In genomic region chr5:132201077-132201645, GRCm38 (mm10) we compare ENCODE assay signal across 8 mouse cellular contexts.
A peak's percentile ranks its signal among the peaks of the same experiment; 100 is the strongest.
DNase-seq lines count a peak whose midpoint lies in the region; ATAC-seq lines count a peak whose summit lies in the region.

No protein-coding gene starts in this region.

- no peak overlapping the region for H3K9ac ChIP-seq in hindbrain, embryonic 11.5 days (ENCODE audit: low read depth, low read length)
- no peak overlapping the region for H3K9ac ChIP-seq in kidney, embryonic 15.5 days
- H3K9ac ChIP-seq in liver, embryonic 11.5 days (ENCODE audit: low read depth, low read length) = no peak overlapping the region

- DNase-seq in hindbrain, embryonic 10.5 days (ENCODE audit: low spot score) = no peak
- DNase-seq in hindbrain, embryonic 11.5 days (ENCODE audit: low spot score) = no peak
- DNase-seq in MN1 (ENCODE audit: low spot score) = peak; percentile 59
- DNase-seq in cerebellum, adult 9-10 months = peak; percentile 34
- no peak for DNase-seq in retina, embryonic 14.5 days (ENCODE audit: low spot score)
- DNase-seq in c-Kit-positive CD71-positive TER-119-positive erythroid progenitor cells, embryonic 14.5 days (ENCODE audit: low spot score) = no peak
- no peak for DNase-seq in liver, embryonic 11.5 days (ENCODE audit: low spot score)

- no peak overlapping the region for H3K4me3 ChIP-seq in hindbrain, embryonic 10.5 days
- no peak overlapping the region for H3K4me3 ChIP-seq in hindbrain, embryonic 11.5 days (ENCODE audit: low read depth, low read length)
- no peak overlapping the region for H3K4me3 ChIP-seq in kidney, embryonic 15.5 days (replicated peaks)
- H3K4me3 ChIP-seq in liver, embryonic 11.5 days (ENCODE audit: low read depth, low read length) = no peak overlapping the region

- no peak for ATAC-seq in hindbrain, embryonic 11.5 days (ENCODE audit: low FRiP score)
- ATAC-seq in kidney, embryonic 15.5 days (replicated peaks; ENCODE audit: low FRiP score) = peak; percentile 43; the same call in 1 of the 2 replicates
- ATAC-seq in liver, embryonic 11.5 days (replicated peaks; ENCODE audit: low FRiP score) = no peak

- 0 out of 2 replicates have a peak, but pooled peaks cover 4% of the 10 kb centered on the region for H3K4me1 ChIP-seq in hindbrain, embryonic 10.5 days (replicated peaks)
- no peaks in the 10 kb centered on the region for H3K4me1 ChIP-seq in hindbrain, embryonic 11.5 days (replicated peaks; ENCODE audit: control insufficient read depth, insufficient read depth, low read length)
- H3K4me1 ChIP-seq in kidney, embryonic 15.5 days = peaks cover 24% of the 10 kb centered on the region
- 0 out of 2 replicates have a peak, but pooled peaks cover 4% of the 10 kb centered on the region for H3K4me1 ChIP-seq in liver, embryonic 11.5 days (replicated peaks; ENCODE audit: control insufficient read depth, insufficient read depth, low read length)

- H3K4me2 ChIP-seq in hindbrain, embryonic 11.5 days (replicated peaks; ENCODE audit: low read depth, low read length) = no peak overlapping the region
- H3K4me2 ChIP-seq in kidney, embryonic 15.5 days = no peak overlapping the region
- H3K4me2 ChIP-seq in liver, embryonic 11.5 days = no peak overlapping the region

- no peaks in the 10 kb centered on the region for H3K36me3 ChIP-seq in hindbrain, embryonic 10.5 days
- no peaks in the 10 kb centered on the region for H3K36me3 ChIP-seq in hindbrain, embryonic 11.5 days (ENCODE audit: control insufficient read depth, insufficient read depth, low read length)
- no peaks in the 10 kb centered on the region for H3K36me3 ChIP-seq in kidney, embryonic 15.5 days
- H3K36me3 ChIP-seq in liver, embryonic 11.5 days (ENCODE audit: control insufficient read depth, insufficient read depth, low read length) = no peaks in the 10 kb centered on the region

- no peaks in the 10 kb centered on the region for H3K9me3 ChIP-seq in hindbrain, embryonic 10.5 days
- no peaks in the 10 kb centered on the region for H3K9me3 ChIP-seq in hindbrain, embryonic 11.5 days (ENCODE audit: control insufficient read depth, low read length)
- no peaks in the 10 kb centered on the region for H3K9me3 ChIP-seq in kidney, embryonic 15.5 days (replicated peaks)
- H3K9me3 ChIP-seq in liver, embryonic 11.5 days (ENCODE audit: control insufficient read depth, low read length) = no peaks in the 10 kb centered on the region

- H3K27me3 ChIP-seq in hindbrain, embryonic 10.5 days (ENCODE audit: insufficient read depth, poor library complexity, severe bottlenecking) = no peaks in the 10 kb centered on the region
- H3K27me3 ChIP-seq in hindbrain, embryonic 11.5 days (ENCODE audit: control insufficient read depth, insufficient read depth, low read length) = no peaks in the 10 kb centered on the region
- H3K27me3 ChIP-seq in kidney, embryonic 15.5 days = no peaks in the 10 kb centered on the region
- no peaks in the 10 kb centered on the region for H3K27me3 ChIP-seq in liver, embryonic 11.5 days (replicated peaks; ENCODE audit: control insufficient read depth, insufficient read depth, low read length)

- WGBS in hindbrain, embryonic 10.5 days = 80% methylated on average over 4 of the region's 4 CpGs
- WGBS in hindbrain, embryonic 11.5 days = 69% methylated on average over 4 of the region's 4 CpGs
- 25% methylated on average over 4 of the region's 4 CpGs for WGBS in kidney, embryonic 15.5 days
- WGBS in liver, embryonic 11.5 days = 39% methylated on average over 4 of the region's 4 CpGs

- peak overlapping the region; percentile 45; the same call in 1 of the 2 replicates for H3K27ac ChIP-seq in hindbrain, embryonic 10.5 days
- H3K27ac ChIP-seq in hindbrain, embryonic 11.5 days (ENCODE audit: low read depth, low read length) = no peak overlapping the region
- peak overlapping the region; percentile 58 for H3K27ac ChIP-seq in kidney, embryonic 15.5 days
- H3K27ac ChIP-seq in liver, embryonic 11.5 days (ENCODE audit: low read depth, low read length) = no peak overlapping the region

Comparison
In these comparisons a context has a peak if more than half of its experiments do, and no peak if none do; other contexts are left out.
1. H3K27ac ChIP-seq: peak in hindbrain, embryonic 10.5 days (single experiment) and kidney, embryonic 15.5 days (single experiment); none in hindbrain, embryonic 11.5 days (single experiment) and liver, embryonic 11.5 days (single experiment).
2. DNase-seq: peak in MN1 (single experiment) and cerebellum, adult 9-10 months (single experiment); none in hindbrain, embryonic 10.5 days (single experiment), hindbrain, embryonic 11.5 days (single experiment), retina, embryonic 14.5 days (single experiment), c-Kit-positive CD71-positive TER-119-positive erythroid progenitor cells, embryonic 14.5 days (single experiment) and liver, embryonic 11.5 days (single experiment).